Mouse (Mus musculus) telencephalon, adult 2 months (tissue): ENCODE measurements around the gene Lcn8.
"Not testable (repeated sequence)": the region's sequence is repeated elsewhere in the genome, so short reads cannot be mapped to it uniquely, and the experiment has no call there.

Experiments used
- DNase-seq: peaks from one replicate; pipeline ENCODE4 v3.0.0-alpha.2; 2011; ENCODE audit warnings: low read depth, low spot score

The Lcn8 gene

GRCm38 (mm10) chr2:25664125-25664524 lies 11.2 kb downstream of the Lcn8 start:
- DNase-seq: no peak

- DNase-seq: no peak
These were observed 13.6 kb downstream of the Lcn8 start for GRCm38 (mm10) chr2:25666516-25666915.

DNA sequence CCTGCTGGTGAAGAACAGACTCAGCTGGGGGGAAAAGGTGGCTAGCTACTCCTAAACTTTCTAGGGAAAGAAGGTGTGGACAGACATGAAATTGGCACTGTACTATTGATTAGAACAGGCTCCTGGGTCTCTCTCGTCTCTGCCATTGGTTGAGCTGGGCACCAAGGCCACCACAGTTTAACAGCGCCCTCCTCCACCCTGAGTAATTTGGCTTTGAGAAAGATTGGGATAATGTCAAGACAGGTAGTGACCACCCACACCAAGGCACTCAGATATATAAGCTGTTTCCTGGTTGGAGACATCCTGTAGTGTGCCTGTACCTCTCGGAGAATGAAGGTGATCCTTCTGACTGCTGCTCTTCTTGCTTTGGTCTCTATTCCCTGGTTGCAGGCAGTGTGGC lies 23.6 kb downstream of the Lcn8 start, which contains the start of gene Lcn6:
Gene Lcn6, plus strand, starts transcription at position 301 of the 400 bp plus-strand sequence.
- DNase-seq: no peak

GRCm38 (mm10) chr2:25679559-25679958 lies 26.6 kb downstream of the Lcn8 start:
- DNase-seq: no peak

DNA sequence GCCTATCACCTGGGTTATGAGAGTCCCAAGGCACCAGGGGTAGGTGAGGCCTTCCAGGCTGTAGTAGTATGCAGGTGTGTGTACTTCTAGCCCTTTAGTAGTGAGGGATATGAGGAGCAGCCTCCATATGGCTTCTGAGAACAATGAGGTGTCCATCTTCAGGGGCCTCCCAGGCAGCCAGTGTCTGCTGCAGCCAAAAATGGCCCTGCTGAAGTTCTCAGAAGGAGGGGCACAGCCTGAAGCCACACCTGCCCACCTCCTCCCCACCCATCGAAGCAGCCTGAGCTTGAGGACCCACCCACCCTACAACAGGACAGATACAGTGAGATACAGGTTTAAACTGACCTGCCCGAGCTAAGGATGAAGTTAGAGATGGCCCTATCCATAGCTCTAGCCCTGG lies 29.5 kb downstream of the Lcn8 start, which contains the start of gene Lcn10:
Gene Lcn10, plus strand, starts transcription at position 301 of the 400 bp plus-strand sequence.
- no peak for DNase-seq

GRCm38 (mm10) chr2:25686941-25687340 lies 34.0 kb downstream of the Lcn8 start:
- no peak for DNase-seq

DNA sequence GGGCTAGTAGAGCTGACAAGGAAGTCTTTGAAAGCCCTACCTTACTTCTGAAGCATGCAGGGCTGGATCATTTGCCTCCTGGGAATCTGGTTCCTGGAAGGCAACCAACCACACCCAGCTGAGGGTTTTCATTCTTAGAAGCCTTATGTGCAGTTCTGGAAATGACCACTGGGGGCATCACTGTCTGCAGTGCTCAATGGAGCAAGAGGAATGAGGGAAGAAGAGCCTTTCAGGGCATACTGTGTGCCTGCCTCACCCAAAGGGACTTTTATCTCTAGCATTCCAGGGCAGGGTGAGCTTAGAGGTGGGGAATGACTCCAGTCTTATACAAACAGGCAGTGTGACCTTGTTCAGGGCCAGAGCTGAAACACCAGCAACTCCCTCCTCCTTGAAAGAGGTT lies 41.7 kb downstream of the Lcn8 start:
- DNase-seq: peak; percentile 16

GRCm38 (mm10) chr2:25696951-25697350 lies 44.0 kb downstream of the Lcn8 start:
- no peak for DNase-seq

GRCm38 (mm10) chr2:25698696-25699095 lies 45.8 kb downstream of the Lcn8 start:
- no peak for DNase-seq

DNA sequence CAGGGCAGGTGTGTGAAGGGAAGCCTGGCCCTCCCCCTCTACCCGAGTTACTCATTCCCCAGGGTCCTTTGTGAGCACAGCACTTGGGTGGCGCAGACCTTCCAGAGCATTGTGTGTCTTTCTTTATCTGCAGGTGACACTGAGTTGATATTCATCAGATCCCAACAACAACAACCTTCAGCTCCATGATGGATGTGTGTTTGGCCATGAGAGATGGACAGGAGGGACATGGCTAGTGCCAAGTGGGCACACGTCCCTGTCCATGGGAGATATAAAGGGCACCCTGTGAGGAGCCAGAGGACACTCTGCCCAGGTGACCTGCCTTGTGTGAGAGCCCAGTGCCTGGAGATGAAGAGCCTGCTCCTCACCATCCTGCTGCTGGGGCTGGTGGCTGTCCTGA lies 46.8 kb downstream of the Lcn8 start, which contains the start of gene Obp2a:
Gene Obp2a, plus strand, starts transcription at position 301 of the 400 bp plus-strand sequence.
- not testable (repeated sequence) for DNase-seq

- no peak for DNase-seq
These were observed 48.1 kb downstream of the Lcn8 start for GRCm38 (mm10) chr2:25701001-25701400.

GRCm38 (mm10) chr2:25703706-25704105 lies 50.8 kb downstream of the Lcn8 start:
- DNase-seq: no peak
